Mouse (Mus musculus) left cerebral cortex, adult 2 months (tissue): ENCODE measurements around the gene Mab21l3. TPM values are rescaled to one million over a fixed set of nuclear protein-coding genes. Genes with fewer than 3 reads are reported as not detected.

Experiments used
- DNase-seq, 2 experiments: peaks; one replicate each; pipeline ENCODE4 v3.0.0; 2021 to 2022; ENCODE audit warnings: low spot score in 2 of 2, mixed read lengths in 1 of 2; ENCODE audit errors: extremely low spot score in 1 of 2
- H3K27ac ChIP-seq: fragments of 200-600 bp; 2 replicates; pipeline ENCODE4 v1.8.1; 2022
- H3K4me3 ChIP-seq: fragments of 200-600 bp; 2 replicates; pipeline ENCODE4 v1.8.1; 2022
- CTCF ChIP-seq: fragments of 200-600 bp; IDR thresholded peaks from 2 replicates; pipeline ENCODE4 v1.8.1; 2022; ENCODE audit warnings: antibody characterized with exemption, mild to moderate bottlenecking, moderate library complexity
- intact Hi-C: fragments of 180-260 bp; cut with DNase I; formaldehyde crosslinking; loops from one replicate; pipeline ENCODE4 v1.15.1; 2025
- total RNA-seq, 2 experiments: library from RNA; stranded (reverse); gene quantifications; 2 replicates each; pipeline ENCODE4 v1.2.3; 2021

Mab21l3 gene
- total RNA-seq, 2 experiments from 2014 or later = 0.12 to 0.32 TPM

GRCm38 (mm10) chr3:101812341-101812962 lies 36.3 kb downstream of the Mab21l3 start:
- peak; percentile 97 for TF ChIP-seq CTCF
- intact Hi-C loops = loop anchor here (1.0 to 5.0 kb wide), 5 partner anchors 306 to 850 kb away; no protein-coding TSS in a partner anchor
- peak; percentile 74 to 80 for DNase-seq
- H3K27ac ChIP-seq = no peak overlapping the region
- H3K4me3 ChIP-seq = no peak overlapping the region

DNA sequence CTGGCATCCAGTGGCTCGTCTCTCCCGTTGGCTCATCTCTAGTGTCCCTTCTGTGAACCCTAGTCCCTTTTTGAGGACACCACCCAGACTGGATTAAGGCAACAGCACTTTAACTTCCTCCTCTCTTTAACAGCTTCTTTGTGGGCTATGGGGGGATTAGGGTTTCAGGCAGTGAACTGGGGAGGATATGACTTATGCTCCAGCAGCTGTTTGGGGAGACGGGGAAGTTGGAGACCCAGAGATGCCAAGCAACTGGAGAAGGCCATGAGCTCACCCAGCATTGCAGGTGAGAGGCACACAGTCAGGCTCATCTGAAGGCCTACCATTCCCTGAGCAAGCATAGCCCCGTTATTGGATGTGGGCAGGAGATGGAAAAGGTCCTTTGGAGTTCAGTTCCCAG lies 36.8 kb downstream of the Mab21l3 start:
- intact Hi-C loops = loop anchor here (1.0 to 5.0 kb wide), 5 partner anchors 306 to 850 kb away; no protein-coding TSS in a partner anchor
- no peak for TF ChIP-seq CTCF
- Histone ChIP-seq H3K27ac (no peak overlapping the region), H3K4me3 (no peak overlapping the region)
- no peak for DNase-seq

- TF ChIP-seq CTCF = no peak
- DNase-seq = no peak
- Histone ChIP-seq H3K4me3 (no peak overlapping the region), H3K27ac (no peak overlapping the region)
- intact Hi-C loops = loop anchor here (2.0 kb wide), 1 partner anchor 203 kb away; the partner anchor contains the start of gene Atp1a1
Measured at GRCm38 (mm10) chr3:101807646-101808045, 41.1 kb downstream of the Mab21l3 start.

DNA sequence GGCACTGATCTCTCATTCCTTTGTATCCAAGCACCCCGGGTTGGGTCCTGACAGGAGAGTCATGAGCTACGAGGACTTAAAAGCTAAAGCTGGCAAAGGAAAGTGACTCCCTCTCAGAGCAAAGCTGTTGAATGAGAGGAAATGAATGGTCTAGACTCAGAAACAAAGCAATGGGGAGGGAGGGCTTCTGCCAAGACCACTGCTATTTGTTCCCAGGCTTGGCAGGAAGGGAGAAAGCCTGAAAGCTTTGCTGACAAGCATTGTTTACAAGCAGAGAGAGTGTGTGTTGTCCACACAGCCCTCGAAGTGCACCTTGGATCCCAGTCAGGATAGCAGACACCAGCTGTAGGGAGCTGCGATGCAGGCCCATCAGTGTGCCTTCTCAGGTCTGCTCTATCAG lies 41.8 kb downstream of the Mab21l3 start:
- TF ChIP-seq CTCF = no peak
- Histone ChIP-seq H3K4me3 (no peak overlapping the region), H3K27ac (no peak overlapping the region)
- intact Hi-C loops = loop anchor here (1.0 to 2.0 kb wide), 3 partner anchors 202 to 313 kb away; partner anchors contain the start of gene Atp1a1
- DNase-seq = no peak

- H3K4me3 ChIP-seq = no peak overlapping the region
- intact Hi-C loops = loop anchor here (1.0 to 2.0 kb wide), 3 partner anchors 201 to 312 kb away; partner anchors contain the start of gene Atp1a1
- peak; percentile 87 to 97 for DNase-seq
- peak; percentile 97 for TF ChIP-seq CTCF
- H3K27ac ChIP-seq = no peak overlapping the region; the same call in 1 of the 2 replicates
Measured at GRCm38 (mm10) chr3:101806149-101806548, 42.6 kb downstream of the Mab21l3 start.

GRCm38 (mm10) chr3:101805562-101806004 lies 43.2 kb downstream of the Mab21l3 start:
- Histone ChIP-seq H3K4me3 (no peak overlapping the region), H3K27ac (no peak overlapping the region)
- DNase-seq = no peak
- TF ChIP-seq CTCF = no peak
- intact Hi-C loops = loop anchor here (1.0 to 2.0 kb wide), 3 partner anchors 201 to 311 kb away; partner anchors contain the start of gene Atp1a1

GRCm38 (mm10) chr3:101804971-101805561 lies 43.7 kb downstream of the Mab21l3 start:
- no peak for DNase-seq
- no peak overlapping the region for H3K4me3 ChIP-seq
- no peak for TF ChIP-seq CTCF
- intact Hi-C loops = loop anchor here (5.0 kb wide), 1 partner anchor 103 kb away; no protein-coding TSS in a partner anchor
- H3K27ac ChIP-seq = no peak overlapping the region

GRCm38 (mm10) chr3:101804331-101804730 lies 44.4 kb downstream of the Mab21l3 start:
- Histone ChIP-seq H3K27ac (no peak overlapping the region), H3K4me3 (no peak overlapping the region)
- DNase-seq = no peak
- no peak for TF ChIP-seq CTCF
- intact Hi-C loops = loop anchor here (5.0 kb wide), 1 partner anchor 102 kb away; no protein-coding TSS in a partner anchor

DNA sequence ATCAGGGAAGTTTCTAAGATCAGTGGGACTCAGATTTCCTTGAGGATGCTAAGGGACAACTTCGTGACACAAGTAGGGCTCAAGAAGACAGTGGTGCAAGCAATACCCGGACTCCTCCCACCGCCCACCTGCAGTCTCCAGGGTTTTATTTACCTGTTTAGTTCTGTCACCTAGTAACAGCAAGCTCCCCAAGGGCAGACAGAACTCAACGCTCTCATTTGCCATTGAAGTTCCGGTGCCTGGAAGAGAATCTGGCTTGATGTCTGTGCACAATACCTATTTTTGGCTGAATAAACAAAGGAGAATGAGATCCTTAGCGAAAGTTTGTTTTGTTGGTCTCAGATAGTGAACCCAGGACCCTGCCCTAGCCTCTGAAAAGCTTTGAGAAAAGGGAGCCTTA lies 45.0 kb downstream of the Mab21l3 start:
- no peak for TF ChIP-seq CTCF
- Histone ChIP-seq H3K27ac (no peak overlapping the region), H3K4me3 (no peak overlapping the region)
- intact Hi-C loops = loop anchor here (5.0 kb wide), 1 partner anchor 101 kb away; no protein-coding TSS in a partner anchor
- DNase-seq = no peak

DNA sequence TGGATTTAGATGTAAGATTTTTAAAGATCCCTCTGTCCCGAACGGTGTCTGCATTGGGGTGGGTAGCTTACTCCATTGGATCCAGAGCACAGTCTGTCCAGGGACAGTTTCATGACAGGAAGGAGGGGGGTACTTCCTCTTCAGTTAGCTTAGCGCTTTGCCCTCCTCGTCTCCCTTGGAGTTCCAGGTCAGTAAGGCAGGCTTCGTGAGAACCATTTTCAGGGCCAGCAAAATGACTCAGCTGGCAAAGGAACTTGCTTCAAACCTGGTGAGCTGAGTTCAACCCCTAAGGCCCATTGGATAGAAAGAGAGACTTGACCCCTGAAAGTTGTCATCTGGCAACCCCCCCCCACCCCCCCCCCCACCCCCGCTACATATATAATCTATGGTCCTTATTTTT lies 46.0 kb downstream of the Mab21l3 start:
- Histone ChIP-seq H3K4me3 (no peak overlapping the region), H3K27ac (no peak overlapping the region)
- DNase-seq = no peak
- no peak for TF ChIP-seq CTCF
- intact Hi-C loops = loop anchor here (5.0 kb wide), 1 partner anchor 100 kb away; no protein-coding TSS in a partner anchor

GRCm38 (mm10) chr3:101800596-101801018 lies 48.2 kb downstream of the Mab21l3 start:
- intact Hi-C loops = loop anchor here (5.0 kb wide), 1 partner anchor 98 kb away; no protein-coding TSS in a partner anchor
- no peak overlapping the region for H3K27ac ChIP-seq
- DNase-seq = no peak
- no peak for TF ChIP-seq CTCF
- no peak overlapping the region for H3K4me3 ChIP-seq

DNA sequence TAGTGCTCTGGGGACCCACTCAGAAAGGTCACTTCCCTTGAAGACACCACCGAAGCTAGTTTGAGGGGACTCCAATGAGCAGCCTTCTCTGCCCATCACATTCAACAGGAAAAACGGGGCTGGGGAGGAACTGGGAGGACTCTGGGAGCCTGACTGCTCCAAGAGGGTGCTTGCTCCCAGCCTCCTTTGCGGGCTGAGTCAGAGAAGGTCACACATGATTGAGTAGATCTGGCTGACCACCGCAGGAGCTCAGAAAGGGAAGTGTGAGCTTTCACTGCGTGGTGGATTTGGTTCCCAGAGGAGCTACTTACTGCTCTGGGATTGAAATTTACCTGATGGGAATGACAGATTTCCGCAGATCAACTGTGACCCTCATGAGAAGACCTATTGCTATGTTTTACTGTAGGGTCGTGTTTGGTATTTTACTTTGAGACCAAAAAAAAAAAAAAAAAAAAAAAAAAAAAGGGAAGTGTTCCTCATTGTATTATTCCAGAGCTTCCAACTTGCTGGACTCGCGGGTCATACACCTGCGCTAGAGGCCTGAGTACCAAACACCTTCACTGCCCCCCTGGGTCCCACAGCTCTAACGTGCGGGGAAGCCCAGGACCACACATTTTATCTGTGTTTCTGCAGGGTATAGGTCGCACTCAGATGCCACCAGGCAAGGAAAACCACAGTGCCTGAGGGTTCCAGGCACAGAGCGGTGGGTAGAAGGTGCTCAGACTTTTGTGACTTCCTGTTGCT lies 48.7 kb downstream of the Mab21l3 start:
- Histone ChIP-seq H3K4me3 (no peak overlapping the region), H3K27ac (no peak overlapping the region)
- no peak for DNase-seq
- no peak for TF ChIP-seq CTCF
- intact Hi-C loops = loop anchor here (5.0 kb wide), 1 partner anchor 98 kb away; no protein-coding TSS in a partner anchor
